In genomic region chr16:38392126-38392894, GRCm38 (mm10) we compare ENCODE assay signal across 11 mouse cellular contexts. TPM values are rescaled to one million over a fixed set of nuclear protein-coding genes. Genes with fewer than 3 reads are reported as not detected.
A peak's percentile ranks its signal among the peaks of the same experiment; 100 is the strongest.
DNase-seq lines count a peak whose midpoint lies in the region; ATAC-seq and TF ChIP-seq lines count a peak whose summit lies in the region.
"Had no signal": no experiment of that assay in that cellular context is flagged by ENCODE, and none has a peak within 500 bp of the region (broad histone marks: within the 10 kb centered on the region; RNA-seq: fewer than 3 reads in every experiment).

No protein-coding gene starts in this region.

- peak; percentile 35 for DNase-seq in adrenal gland, postnatal 14 days
- no peak for DNase-seq in adrenal gland, adult 8-10 months
- DNase-seq in gastrocnemius, adult 18-20 months (ENCODE audit: low spot score): peak; percentile 88
- peak; percentile 73 for DNase-seq in heart, postnatal 0 days (ENCODE audit: low spot score)
- peak; percentile 15 for DNase-seq in lung, adult 2 months
- DNase-seq in testis, postnatal 14 days (ENCODE audit: low spot score): no peak

- peak overlapping the region; percentile 45 for H3K4me2 ChIP-seq in heart, postnatal 0 days (ENCODE audit: low read depth, low read length)
- no peak overlapping the region for H3K4me2 ChIP-seq in liver, embryonic 12.5 days
- no peak overlapping the region for H3K4me2 ChIP-seq in intestine, embryonic 16.5 days (ENCODE audit: low read depth, low read length)
- H3K4me2 ChIP-seq: limb, embryonic 12.5 days had no signal

- H3K36me3 ChIP-seq in heart, postnatal 0 days (replicated peaks; ENCODE audit: control insufficient read depth, insufficient read depth, low read length): no peaks in the 10 kb centered on the region
- H3K36me3 ChIP-seq in liver, embryonic 12.5 days: no peaks in the 10 kb centered on the region
- H3K36me3 ChIP-seq in intestine, embryonic 16.5 days (ENCODE audit: control insufficient read depth, insufficient read depth, low read length): no peaks in the 10 kb centered on the region
- H3K36me3 ChIP-seq: limb, embryonic 12.5 days had no signal

- H3K27ac ChIP-seq in heart, postnatal 0 days (ENCODE audit: low read depth): peak overlapping the region; percentile 72
- H3K27ac ChIP-seq in liver, embryonic 12.5 days: no peak overlapping the region
- H3K27ac ChIP-seq in intestine, embryonic 16.5 days (ENCODE audit: low read length): no peak overlapping the region
- H3K27ac ChIP-seq: limb, embryonic 12.5 days had no signal

- no peaks in the 10 kb centered on the region for H3K4me1 ChIP-seq in heart, postnatal 0 days (ENCODE audit: control insufficient read depth, insufficient read depth)
- H3K4me1 ChIP-seq in lung, adult 2 months (ENCODE audit: control insufficient read depth, insufficient read depth, low read length): no peaks in the 10 kb centered on the region
- H3K4me1 ChIP-seq in liver, embryonic 12.5 days: peaks cover 20% of the 10 kb centered on the region
- H3K4me1 ChIP-seq in intestine, embryonic 16.5 days (ENCODE audit: control insufficient read depth, insufficient read depth, low read length): peaks cover 3% of the 10 kb centered on the region; the same call in 1 of the 2 replicates

- WGBS in heart, postnatal 0 days: 54% methylated on average over 23 of the region's 23 CpGs
- WGBS in lung, adult 2 months: 66% methylated on average over 23 of the region's 23 CpGs
- WGBS in liver, embryonic 12.5 days (ENCODE audit: insufficient replicate concordance): 75% methylated on average over 23 of the region's 23 CpGs
- 79% methylated on average over 23 of the region's 23 CpGs for WGBS in intestine, embryonic 16.5 days

- TF ChIP-seq EP300 in heart, postnatal 0 days (IDR thresholded peaks at IDR 0.05; ENCODE audit: low read depth): no peak

- TF ChIP-seq POLR2A in lung, adult 2 months (IDR thresholded peaks at IDR 0.05; ENCODE audit: borderline replicate concordance, extremely low read depth, low read depth, low read length): peak; percentile 53; the same call in 1 of the 2 replicates

- H3K4me3 ChIP-seq in heart, postnatal 0 days (ENCODE audit: low read depth, low read length): peak overlapping the region; percentile 25
- H3K4me3 ChIP-seq in lung, adult 2 months (replicated peaks; ENCODE audit: extremely low read depth, low read depth, low read length): peak overlapping the region; percentile 39
- no peak overlapping the region for H3K4me3 ChIP-seq in liver, embryonic 12.5 days
- H3K4me3 ChIP-seq in intestine, embryonic 16.5 days (ENCODE audit: low read length): no peak overlapping the region
- H3K4me3 ChIP-seq: limb, embryonic 12.5 days had no signal

- H3K27me3 ChIP-seq in heart, postnatal 0 days (ENCODE audit: control insufficient read depth, insufficient read depth, low read length): no peaks in the 10 kb centered on the region
- H3K27me3 ChIP-seq in liver, embryonic 12.5 days (replicated peaks): no peaks in the 10 kb centered on the region
- no peaks in the 10 kb centered on the region for H3K27me3 ChIP-seq in intestine, embryonic 16.5 days (replicated peaks; ENCODE audit: control insufficient read depth, insufficient read depth, low read length)
- H3K27me3 ChIP-seq: limb, embryonic 12.5 days had no signal

- ATAC-seq in heart, postnatal 0 days (ENCODE audit: insufficient read depth, low read depth): peak; percentile 50
- ATAC-seq in liver, embryonic 12.5 days: no peak
- no peak for ATAC-seq in intestine, embryonic 16.5 days

- no peak for TF ChIP-seq CTCF in heart, postnatal 0 days (IDR thresholded peaks at IDR 0.05; ENCODE audit: low read depth)
- no peak for TF ChIP-seq CTCF in lung, adult 2 months (IDR thresholded peaks at IDR 0.05; ENCODE audit: insufficient read depth, low read length)

- H3K9ac ChIP-seq in heart, postnatal 0 days (replicated peaks; ENCODE audit: low read depth, low read length): 0 out of 2 replicates have a peak overlapping the region, but pooled peaks have one; percentile 1
- no peak overlapping the region for H3K9ac ChIP-seq in liver, embryonic 12.5 days
- H3K9ac ChIP-seq in intestine, embryonic 16.5 days (ENCODE audit: low read depth, low read length): no peak overlapping the region
- H3K9ac ChIP-seq: limb, embryonic 12.5 days had no signal

- H3K9me3 ChIP-seq in heart, postnatal 0 days (replicated peaks; ENCODE audit: control insufficient read depth, low read length): no peaks in the 10 kb centered on the region
- no peaks in the 10 kb centered on the region for H3K9me3 ChIP-seq in liver, embryonic 12.5 days (replicated peaks)
- H3K9me3 ChIP-seq in intestine, embryonic 16.5 days (ENCODE audit: control insufficient read depth, low read length): no peaks in the 10 kb centered on the region
- H3K9me3 ChIP-seq: limb, embryonic 12.5 days had no signal

RNA-seq across cellular contexts. Expression of gene Popdc2, which starts 30.3 kb away (rescaled TPM):
- 4.7 and 4.9 TPM in 2 replicates for total RNA-seq in adrenal gland, postnatal 14 days (2021)
- total RNA-seq in adrenal gland, adult 8-10 months (2022): 1 to 10 TPM in 2 of 4 experiments, under 1 TPM in 2; 0.66 to 2.5 (median 0.94) TPM
- 10 to 100 TPM; 51.5 to 55.8 TPM for total RNA-seq in gastrocnemius, adult 18-20 months (2021)
- 982 and 1,104 TPM in 2 replicates for total RNA-seq in heart, postnatal 0 days (2014; rRNA removed; ENCODE audit: low replicate concordance)
- polyA plus RNA-seq in heart, postnatal 0 days (2015; fragmentation: Nextera tagmentation; extraction: Ambion mirVana): 564 and 675 TPM in 2 replicates
- polyA plus RNA-seq in lung, adult 2 months (2012; rRNA removed): 20.4 and 30.9 TPM in 2 replicates
- 20.3 and 24.8 TPM in 2 replicates for polyA plus RNA-seq in liver, embryonic 12.5 days (2016; fragmentation: Nextera tagmentation; extraction: Ambion mirVana)
- polyA plus RNA-seq in intestine, embryonic 16.5 days (2015; fragmentation: Nextera tagmentation; extraction: Ambion mirVana): 15.0 and 20.2 TPM in 2 replicates

RNA-seq across cellular contexts. Expression of gene Pla1a, which starts 40.6 kb away (rescaled TPM):
- 21.4 and 27.2 TPM in 2 replicates for total RNA-seq in adrenal gland, postnatal 14 days (2021)
- total RNA-seq in adrenal gland, adult 8-10 months (2022): 10 to 100 TPM; 12.0 to 56.7 (median 30.9) TPM
- total RNA-seq in gastrocnemius, adult 18-20 months (2021): 1 to 10 TPM; 3.3 to 6.8 TPM
- 13.4 and 14.5 TPM in 2 replicates for total RNA-seq in heart, postnatal 0 days (2014; rRNA removed; ENCODE audit: low replicate concordance)
- polyA plus RNA-seq in heart, postnatal 0 days (2015; fragmentation: Nextera tagmentation; extraction: Ambion mirVana): 4.6 and 4.9 TPM in 2 replicates
- polyA plus RNA-seq in lung, adult 2 months (2012; rRNA removed): 1.6 and 2.0 TPM in 2 replicates
- polyA plus RNA-seq in liver, embryonic 12.5 days (2016; fragmentation: Nextera tagmentation; extraction: Ambion mirVana): 3.4 TPM in 2 replicates
- 1.3 and 1.9 TPM in 2 replicates for polyA plus RNA-seq in intestine, embryonic 16.5 days (2015; fragmentation: Nextera tagmentation; extraction: Ambion mirVana)
- total RNA-seq: common myeloid progenitor, adult 5-6 weeks had no signal

RNA-seq across cellular contexts. Expression of gene Gm21987, which starts 45.5 kb away (rescaled TPM):
- not detected in 2 replicates for total RNA-seq in adrenal gland, postnatal 14 days (2021)
- under 1 TPM in 1 of 4 experiments, not detected in 3; 0.97 TPM for total RNA-seq in adrenal gland, adult 8-10 months (2022)
- total RNA-seq in gastrocnemius, adult 18-20 months (2021): not detected
- total RNA-seq in heart, postnatal 0 days (2014; rRNA removed; ENCODE audit: low replicate concordance): not detected in 2 replicates
- polyA plus RNA-seq in heart, postnatal 0 days (2015; fragmentation: Nextera tagmentation; extraction: Ambion mirVana): 5.1 and 6.2 TPM in 2 replicates
- polyA plus RNA-seq in lung, adult 2 months (2012; rRNA removed): not detected in 2 replicates
- not detected in 2 replicates for polyA plus RNA-seq in liver, embryonic 12.5 days (2016; fragmentation: Nextera tagmentation; extraction: Ambion mirVana)
- 0.54 and 1.6 TPM in 2 replicates for polyA plus RNA-seq in intestine, embryonic 16.5 days (2015; fragmentation: Nextera tagmentation; extraction: Ambion mirVana)
- total RNA-seq: common myeloid progenitor, adult 5-6 weeks had no signal
- polyA plus RNA-seq: gonadal fat pad, adult 2 months; limb, embryonic 12.5 days had no signal

RNA-seq across cellular contexts. Expression of gene Cox17, which starts 45.5 kb away (rescaled TPM):
- 474 and 521 TPM in 2 replicates for total RNA-seq in adrenal gland, postnatal 14 days (2021)
- total RNA-seq in adrenal gland, adult 8-10 months (2022): 100 to 1,000 TPM; 171 to 378 (median 215) TPM
- 100 to 1,000 TPM; 176 to 177 TPM for total RNA-seq in gastrocnemius, adult 18-20 months (2021)
- total RNA-seq in heart, postnatal 0 days (2014; rRNA removed; ENCODE audit: low replicate concordance): 84.7 and 177 TPM in 2 replicates
- 579 and 627 TPM in 2 replicates for polyA plus RNA-seq in heart, postnatal 0 days (2015; fragmentation: Nextera tagmentation; extraction: Ambion mirVana)
- polyA plus RNA-seq in lung, adult 2 months (2012; rRNA removed): 63.2 and 64.6 TPM in 2 replicates
- 404 and 417 TPM in 2 replicates for polyA plus RNA-seq in liver, embryonic 12.5 days (2016; fragmentation: Nextera tagmentation; extraction: Ambion mirVana)
- 223 and 249 TPM in 2 replicates for polyA plus RNA-seq in intestine, embryonic 16.5 days (2015; fragmentation: Nextera tagmentation; extraction: Ambion mirVana)

RNA-seq across cellular contexts. Expression of gene Maats1, which starts 50.4 kb away (rescaled TPM):
- 0.48 and 0.53 TPM in 2 replicates for total RNA-seq in adrenal gland, postnatal 14 days (2021)
- 1 to 10 TPM in 1 of 4 experiments, under 1 TPM in 3; 0.38 to 1.0 (median 0.46) TPM for total RNA-seq in adrenal gland, adult 8-10 months (2022)
- total RNA-seq in gastrocnemius, adult 18-20 months (2021): not detected
- not detected in 2 replicates for total RNA-seq in heart, postnatal 0 days (2014; rRNA removed; ENCODE audit: low replicate concordance)
- polyA plus RNA-seq in heart, postnatal 0 days (2015; fragmentation: Nextera tagmentation; extraction: Ambion mirVana): 0.10 and 0.15 TPM in 2 replicates
- polyA plus RNA-seq in lung, adult 2 months (2012; rRNA removed): 1.7 and 2.5 TPM in 2 replicates
- polyA plus RNA-seq in liver, embryonic 12.5 days (2016; fragmentation: Nextera tagmentation; extraction: Ambion mirVana): 0.05 TPM in 1 of 2 replicates, not detected in the other
- polyA plus RNA-seq in intestine, embryonic 16.5 days (2015; fragmentation: Nextera tagmentation; extraction: Ambion mirVana): 0.18 and 0.31 TPM in 2 replicates
- total RNA-seq: common myeloid progenitor, adult 5-6 weeks had no signal

Comparison
In these comparisons a context has a peak if more than half of its experiments do, and no peak if none do; other contexts are left out.
1. DNase-seq: peak in adrenal gland, postnatal 14 days (single experiment), gastrocnemius, adult 18-20 months (single experiment), heart, postnatal 0 days (single experiment) and lung, adult 2 months (single experiment); none in adrenal gland, adult 8-10 months (single experiment) and testis, postnatal 14 days (single experiment).
2. H3K4me3 ChIP-seq: peak in heart, postnatal 0 days (single experiment) and lung, adult 2 months (single experiment); none in liver, embryonic 12.5 days (single experiment) and intestine, embryonic 16.5 days (single experiment).
3. RNA of gene Popdc2, which starts 30.3 kb away (total RNA-seq): 982 to 1,104 TPM in heart, postnatal 0 days; 51.5 to 55.8 TPM in gastrocnemius, adult 18-20 months, 4.7 to 4.9 TPM in adrenal gland, postnatal 14 days and 0.66 to 2.5 TPM in adrenal gland, adult 8-10 months; every median in the first group is over 10 times any median in the second.